Mouse (Mus musculus): Measurements from ENCODE around the gene Slc44a1.

DNA sequence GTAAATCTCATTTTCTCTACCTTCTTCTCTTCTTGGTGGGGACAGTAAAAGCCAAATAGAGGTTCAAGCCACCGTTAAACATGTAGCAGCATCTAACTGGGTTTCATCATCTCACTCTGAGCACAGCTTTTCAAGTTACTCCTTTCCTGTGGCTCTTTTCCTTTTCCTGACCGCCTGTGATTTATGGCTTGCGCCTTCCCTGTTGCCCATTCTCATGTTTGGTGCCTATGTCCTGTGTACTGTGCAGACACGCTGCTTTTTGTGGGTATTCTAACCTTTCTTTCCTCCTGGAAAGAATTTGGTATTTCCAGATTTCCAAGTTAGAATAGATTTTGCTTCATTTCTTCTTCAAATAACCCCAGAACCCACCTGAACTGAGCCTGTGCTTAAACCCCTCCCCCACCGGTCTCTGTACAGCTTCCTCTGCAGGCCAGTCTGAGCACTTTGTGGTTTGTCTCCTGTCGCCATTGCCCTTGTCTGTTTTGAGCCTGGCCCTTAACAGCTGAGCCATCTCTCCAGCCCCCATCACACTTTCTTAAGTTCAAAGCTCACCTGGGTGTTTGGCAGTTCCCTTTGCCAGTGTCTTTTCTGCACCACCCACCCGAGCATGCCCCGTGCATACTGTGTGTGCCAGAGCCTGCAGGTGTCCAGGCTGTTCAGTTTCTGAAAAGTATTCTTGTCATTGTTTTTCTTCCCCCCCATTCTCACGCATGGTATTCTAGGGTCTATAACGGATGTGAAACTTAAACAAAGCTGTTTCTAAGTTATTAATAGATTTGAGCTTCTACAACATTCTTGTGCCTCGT lies 73.3 kb downstream of the Slc44a1 start:
- no peak for TF ChIP-seq CTCF (IDR thresholded peaks at IDR 0.05; ENCODE audit: borderline replicate concordance, control insufficient read depth, extremely low read depth, insufficient read depth, low read length, poor library complexity)
- TF ChIP-seq POLR2A (IDR thresholded peaks at IDR 0.05; ENCODE audit: control insufficient read depth, extremely low read depth, insufficient read depth, low read length, poor library complexity) = no peak

Measured in thymus, adult 2 months (tissue).